Mouse (Mus musculus): Measurements from ENCODE around the gene Patz1. TPM values are rescaled to one million over a fixed set of nuclear protein-coding genes. Genes with fewer than 3 reads are reported as not detected.

Patz1 gene
- polyA plus RNA-seq, 1 experiment from 2014 or later = 44.2 TPM

DNA sequence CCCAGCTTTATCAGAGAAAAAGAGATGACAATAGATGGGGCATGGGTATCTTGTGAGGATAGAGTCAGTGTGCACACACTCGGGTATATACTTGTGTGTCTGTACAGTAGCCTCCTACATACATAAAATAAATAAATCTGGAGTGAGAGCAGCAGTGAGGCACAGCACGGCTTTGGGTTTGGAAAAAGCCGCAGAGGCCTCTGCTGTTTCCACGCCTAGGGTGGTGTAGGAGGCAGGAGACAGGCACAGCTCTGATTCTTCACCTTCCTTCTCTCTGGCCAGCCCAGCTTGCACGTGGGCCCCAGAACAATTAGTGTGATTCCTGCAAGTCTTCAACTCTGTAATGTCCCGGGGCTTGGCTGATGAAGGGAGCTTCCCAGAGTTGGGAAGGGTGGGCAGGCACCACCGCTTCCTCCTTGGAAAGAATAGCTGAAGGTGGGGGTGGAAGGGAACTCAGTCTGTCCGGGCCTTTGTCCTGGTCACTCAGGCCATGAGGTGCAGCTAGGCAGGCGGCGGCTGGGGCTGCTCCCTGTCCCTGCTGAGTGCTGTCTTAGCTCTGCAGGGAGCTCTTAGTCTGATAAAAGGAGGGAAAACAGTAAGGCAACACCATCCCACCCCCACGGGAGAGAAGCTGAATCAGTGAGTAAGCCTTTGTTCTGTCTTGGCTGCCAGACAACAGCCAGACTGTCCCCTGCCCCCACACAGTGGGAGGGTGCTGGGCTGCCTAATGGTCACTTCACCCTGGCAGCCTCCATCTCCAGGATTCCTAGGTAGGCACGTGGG lies 48.7 kb downstream of the Patz1 start:
- no peak overlapping the region for H3K27ac ChIP-seq (ENCODE audit: low read depth, low read length)

DNA sequence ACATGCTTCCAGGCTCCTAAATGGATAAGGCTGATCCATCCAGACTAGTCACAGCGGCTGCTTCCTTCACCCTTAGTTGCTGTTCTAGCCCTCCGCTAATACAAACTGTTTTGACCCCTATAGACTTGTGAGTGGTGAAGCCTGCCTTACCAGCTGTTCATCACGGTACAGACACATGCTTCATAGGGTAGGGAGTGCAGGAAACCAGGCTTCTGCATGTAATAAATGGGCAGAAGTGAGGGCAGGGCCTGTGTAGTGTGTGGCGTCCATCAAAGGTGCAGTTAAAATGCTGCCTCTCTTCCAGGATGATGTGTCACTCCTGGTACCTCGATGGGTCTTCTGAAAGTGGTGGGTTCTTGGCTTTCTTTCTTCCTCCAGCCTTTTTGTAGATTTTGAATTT lies 49.3 kb downstream of the Patz1 start:
- Histone ChIP-seq H3K4me2 (no peak overlapping the region), H3K4me3 (ENCODE audit: low read depth, low read length) (no peak overlapping the region), H3K9ac (ENCODE audit: low read depth, low read length) (no peak overlapping the region), H3K27ac (ENCODE audit: low read depth, low read length) (no peak overlapping the region), H3K27me3 (replicated peaks; ENCODE audit: control insufficient read depth, insufficient read depth, low read length) (no peaks in the 10 kb centered on the region), H3K36me3 (ENCODE audit: control insufficient read depth, insufficient read depth, low read length) (no peaks in the 10 kb centered on the region), H3K9me3 (ENCODE audit: control insufficient read depth, low read length) (no peaks in the 10 kb centered on the region), H3K4me1 (replicated peaks; ENCODE audit: control insufficient read depth, insufficient read depth, low read length) (peaks cover 14% of the 10 kb centered on the region)
- ATAC-seq (replicated peaks; ENCODE audit: low FRiP score) = no peak
- 62% methylated on average over 5 of the region's 5 CpGs for WGBS
- DNase-seq (ENCODE audit: low spot score) = no peak

More for the DNA sequence above, 48.7 kb downstream of the Patz1 start:
- Histone ChIP-seq H3K9me3 (ENCODE audit: control insufficient read depth, low read length) (no peaks in the 10 kb centered on the region), H3K36me3 (ENCODE audit: control insufficient read depth, insufficient read depth, low read length) (no peaks in the 10 kb centered on the region), H3K4me3 (ENCODE audit: low read depth, low read length) (no peak overlapping the region), H3K4me1 (replicated peaks; ENCODE audit: control insufficient read depth, insufficient read depth, low read length) (peaks cover 18% of the 10 kb centered on the region), H3K27me3 (replicated peaks; ENCODE audit: control insufficient read depth, insufficient read depth, low read length) (no peaks in the 10 kb centered on the region), H3K4me2 (no peak overlapping the region), H3K9ac (ENCODE audit: low read depth, low read length) (no peak overlapping the region)
- 28% methylated on average over 12 of the region's 12 CpGs for WGBS
- DNase-seq (ENCODE audit: low spot score) = peak; percentile 45
- ATAC-seq (replicated peaks; ENCODE audit: low FRiP score) = peak; percentile 42; the same call in 1 of the 2 replicates

DNA sequence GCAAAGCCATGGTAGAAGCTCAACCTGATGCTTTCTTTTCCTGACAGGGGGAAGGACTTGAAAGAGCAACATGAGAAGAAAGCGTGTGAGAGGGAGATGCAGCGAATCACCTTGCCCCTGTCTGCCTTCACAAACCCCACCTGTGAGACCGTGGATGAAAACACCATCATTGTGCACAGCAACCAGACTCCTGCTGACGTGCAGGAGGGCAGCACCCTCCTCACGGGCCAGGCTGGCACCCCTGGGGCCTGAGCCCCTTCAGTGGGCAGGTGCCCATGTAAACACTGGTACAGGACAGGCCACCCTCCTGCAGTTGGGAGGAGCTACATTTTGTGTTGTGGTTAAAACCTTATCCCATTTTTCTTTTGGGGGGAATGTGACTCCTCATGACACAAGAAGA lies 52.8 kb downstream of the Patz1 start:
- Histone ChIP-seq H3K27me3 (replicated peaks; ENCODE audit: control insufficient read depth, insufficient read depth, low read length) (no peaks in the 10 kb centered on the region), H3K9ac (ENCODE audit: low read depth, low read length) (no peak overlapping the region), H3K9me3 (ENCODE audit: control insufficient read depth, low read length) (no peaks in the 10 kb centered on the region), H3K4me2 (no peak overlapping the region), H3K36me3 (ENCODE audit: control insufficient read depth, insufficient read depth, low read length) (peaks cover 10% of the 10 kb centered on the region), H3K27ac (ENCODE audit: low read depth, low read length) (no peak overlapping the region), H3K4me3 (ENCODE audit: low read depth, low read length) (no peak overlapping the region), H3K4me1 (replicated peaks; ENCODE audit: control insufficient read depth, insufficient read depth, low read length) (no peaks in the 10 kb centered on the region; the same call in 1 of the 2 replicates)
- WGBS = 76% methylated on average over 5 of the region's 5 CpGs
- DNase-seq (ENCODE audit: low spot score) (no peak), ATAC-seq (replicated peaks; ENCODE audit: low FRiP score) (no peak)

DNA sequence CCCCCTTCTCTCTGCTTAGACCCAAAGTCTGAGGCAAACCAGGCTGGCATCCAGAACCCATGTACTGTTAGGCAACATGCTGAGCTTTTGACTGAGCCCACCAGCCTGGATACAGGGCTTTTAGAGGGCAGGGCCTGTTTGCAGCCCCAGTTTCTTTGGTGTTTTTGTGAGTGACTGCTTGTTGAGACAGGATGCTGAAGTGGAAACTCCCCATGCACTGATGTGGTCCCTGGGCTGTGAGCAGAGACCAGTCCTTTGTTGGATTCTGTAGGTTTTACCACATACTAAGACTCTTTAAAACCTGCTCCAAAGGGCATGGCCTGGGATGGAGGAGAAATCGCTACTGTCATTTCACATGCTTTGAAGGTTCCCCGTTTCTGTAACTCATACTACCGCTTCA lies 56.2 kb downstream of the Patz1 start:
- no peak for DNase-seq (ENCODE audit: low spot score)
- Histone ChIP-seq H3K9ac (ENCODE audit: low read depth, low read length) (no peak overlapping the region; the same call in 1 of the 2 replicates), H3K27ac (ENCODE audit: low read depth, low read length) (no peak overlapping the region), H3K27me3 (replicated peaks; ENCODE audit: control insufficient read depth, insufficient read depth, low read length) (no peaks in the 10 kb centered on the region), H3K4me3 (ENCODE audit: low read depth, low read length) (no peak overlapping the region), H3K4me2 (no peak overlapping the region), H3K36me3 (ENCODE audit: control insufficient read depth, insufficient read depth, low read length) (peaks cover 12% of the 10 kb centered on the region), H3K9me3 (ENCODE audit: control insufficient read depth, low read length) (no peaks in the 10 kb centered on the region), H3K4me1 (replicated peaks; ENCODE audit: control insufficient read depth, insufficient read depth, low read length) (peaks cover 13% of the 10 kb centered on the region)
- WGBS = 81% methylated on average over 3 of the region's 3 CpGs
- no peak for ATAC-seq (replicated peaks; ENCODE audit: low FRiP score)

DNA sequence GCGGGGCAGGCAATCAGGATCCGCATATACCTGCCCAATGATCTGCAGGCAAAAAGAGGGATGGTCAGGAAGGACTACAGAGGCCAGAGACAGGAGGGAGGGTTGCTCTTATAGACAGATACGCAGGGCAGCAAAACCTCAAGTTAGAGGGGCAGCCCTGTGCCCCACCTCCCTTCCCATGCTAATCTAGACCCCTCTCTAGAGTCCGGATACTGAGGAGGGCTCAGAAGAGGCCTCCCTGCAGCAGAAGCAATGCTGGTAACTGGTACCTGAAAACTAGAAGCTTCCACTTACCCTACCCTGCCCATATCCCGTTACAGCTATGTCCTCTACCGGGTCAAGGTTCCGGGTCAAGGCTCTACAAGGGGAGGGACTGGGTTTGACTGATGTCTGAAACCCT lies 57.7 kb downstream of the Patz1 start:
- H3K9me3 ChIP-seq (ENCODE audit: control insufficient read depth, low read length) = no peaks in the 10 kb centered on the region
- H3K4me3 ChIP-seq (ENCODE audit: low read depth, low read length) = no peak overlapping the region
- H3K4me1 ChIP-seq (replicated peaks; ENCODE audit: control insufficient read depth, insufficient read depth, low read length) = peaks cover 13% of the 10 kb centered on the region
- H3K27me3 ChIP-seq (replicated peaks; ENCODE audit: control insufficient read depth, insufficient read depth, low read length) = no peaks in the 10 kb centered on the region
- 84% methylated on average over 7 of the region's 7 CpGs for WGBS
- peaks cover 21% of the 10 kb centered on the region for H3K36me3 ChIP-seq (ENCODE audit: control insufficient read depth, insufficient read depth, low read length)
- ATAC-seq (replicated peaks; ENCODE audit: low FRiP score) = no peak
- H3K9ac ChIP-seq (ENCODE audit: low read depth, low read length) = no peak overlapping the region
- no peak for DNase-seq (ENCODE audit: low spot score)
- H3K27ac ChIP-seq (ENCODE audit: low read depth, low read length) = no peak overlapping the region
- H3K4me2 ChIP-seq = no peak overlapping the region

DNA sequence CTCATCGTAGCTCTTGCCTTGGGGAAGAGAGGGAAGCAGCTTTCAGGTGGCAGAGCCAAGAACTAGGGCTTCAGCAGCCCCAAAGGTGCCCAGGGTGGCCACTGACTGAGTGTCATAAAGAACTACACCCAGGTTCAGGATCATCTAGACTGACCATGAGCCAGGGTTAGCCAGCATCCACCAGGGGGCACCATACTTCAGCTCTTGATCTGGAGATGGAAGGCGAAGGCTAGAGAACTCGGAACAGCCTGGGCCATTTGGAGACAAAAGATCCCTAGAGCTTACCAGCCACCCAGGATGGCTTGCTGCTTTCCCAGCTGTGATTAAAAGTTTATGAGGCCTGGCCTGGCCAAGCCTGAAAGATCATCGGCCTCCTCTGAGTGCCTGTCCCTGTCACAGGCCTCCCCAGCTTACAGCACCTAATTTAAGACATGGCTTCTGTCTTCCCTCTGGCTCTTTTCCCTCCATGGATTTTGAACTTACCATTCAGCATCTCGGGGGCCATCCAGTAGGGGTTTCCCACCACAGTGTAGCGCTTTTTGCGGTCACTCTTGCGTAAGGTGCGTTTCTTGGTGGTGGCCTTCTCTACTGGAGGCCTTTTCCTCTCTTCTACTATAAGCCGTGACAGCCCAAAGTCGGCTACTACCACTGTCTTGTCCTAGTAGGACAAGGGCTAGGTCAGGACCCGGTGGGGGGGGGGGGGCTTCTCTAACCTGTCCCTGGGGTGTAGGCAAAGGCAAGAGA lies 58.6 kb downstream of the Patz1 start:
- H3K9ac ChIP-seq (ENCODE audit: low read depth, low read length) = no peak overlapping the region
- H3K4me3 ChIP-seq (ENCODE audit: low read depth, low read length) = no peak overlapping the region
- H3K27ac ChIP-seq (ENCODE audit: low read depth, low read length) = no peak overlapping the region
- H3K4me1 ChIP-seq (replicated peaks; ENCODE audit: control insufficient read depth, insufficient read depth, low read length) = peaks cover 13% of the 10 kb centered on the region
- peak; percentile 73 for ATAC-seq (replicated peaks; ENCODE audit: low FRiP score)
- no peak overlapping the region for H3K4me2 ChIP-seq
- peaks cover 21% of the 10 kb centered on the region for H3K36me3 ChIP-seq (ENCODE audit: control insufficient read depth, insufficient read depth, low read length)
- no peaks in the 10 kb centered on the region for H3K27me3 ChIP-seq (replicated peaks; ENCODE audit: control insufficient read depth, insufficient read depth, low read length)
- peak; percentile 81 for DNase-seq (ENCODE audit: low spot score)
- no peaks in the 10 kb centered on the region for H3K9me3 ChIP-seq (ENCODE audit: control insufficient read depth, low read length)
- WGBS = 66% methylated on average over 12 of the region's 12 CpGs

DNA sequence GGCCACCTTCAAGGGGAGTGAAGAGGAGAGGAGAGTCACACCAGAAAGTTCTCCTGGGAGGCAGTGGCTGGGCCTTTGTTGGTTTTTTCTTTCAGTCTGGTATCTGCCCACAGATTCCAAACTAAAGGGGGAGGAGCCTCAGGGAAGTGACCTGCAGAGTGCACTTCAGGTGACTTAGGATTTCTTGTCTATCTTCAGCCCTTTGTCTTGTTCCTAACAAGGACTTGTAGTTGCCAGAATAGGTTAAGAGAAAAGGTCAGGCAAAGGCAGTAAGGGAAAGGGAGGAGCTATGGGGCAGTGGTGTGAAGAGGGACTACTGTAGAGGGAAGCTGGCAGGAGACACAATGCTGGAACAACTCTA lies 59.1 kb downstream of the Patz1 start:
- no peak for ATAC-seq (replicated peaks; ENCODE audit: low FRiP score)
- Histone ChIP-seq H3K9ac (ENCODE audit: low read depth, low read length) (no peak overlapping the region), H3K27ac (ENCODE audit: low read depth, low read length) (no peak overlapping the region)

DNA sequence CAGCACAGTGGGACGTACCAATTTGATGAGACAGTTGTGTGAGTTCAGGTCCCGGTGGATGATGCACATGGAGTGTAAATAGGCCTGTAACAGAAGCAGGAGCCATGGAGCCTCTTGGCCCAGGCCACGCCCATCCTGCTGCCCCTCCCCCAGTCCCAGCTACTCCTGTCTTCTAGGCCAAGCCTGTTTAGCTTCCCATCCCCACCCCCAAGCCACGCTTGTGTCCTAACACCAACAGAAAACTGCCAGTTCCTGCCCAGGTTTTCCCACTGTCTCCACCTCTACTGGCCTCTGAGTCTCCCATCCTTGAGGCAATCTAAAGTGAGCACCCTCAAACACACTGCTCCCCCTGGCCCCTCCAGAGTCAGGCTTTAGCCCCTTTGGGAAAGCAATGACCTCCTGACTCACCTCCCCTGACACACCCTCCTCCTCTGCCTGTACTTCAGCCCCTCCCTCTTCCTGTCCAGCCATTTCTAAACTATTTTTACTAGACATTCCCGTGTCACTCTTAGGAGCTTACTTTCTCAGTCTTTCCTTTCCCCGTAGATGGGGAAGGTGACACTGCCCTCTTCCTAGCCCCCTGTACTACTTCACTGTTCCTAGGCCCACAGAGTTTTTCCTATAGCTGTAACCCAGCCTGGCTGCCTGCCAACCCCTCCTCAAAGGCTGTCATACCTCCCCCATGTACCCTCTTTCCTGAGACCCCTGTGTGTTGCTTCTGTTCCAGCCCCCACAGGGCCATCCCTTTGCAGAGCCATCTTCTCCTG lies 60.1 kb downstream of the Patz1 start:
- Histone ChIP-seq H3K4me3 (ENCODE audit: low read depth, low read length) (no peak overlapping the region), H3K27ac (ENCODE audit: low read depth, low read length) (peak overlapping the region; percentile 25; the same call in 1 of the 2 replicates), H3K36me3 (ENCODE audit: control insufficient read depth, insufficient read depth, low read length) (peaks cover 25% of the 10 kb centered on the region), H3K9ac (ENCODE audit: low read depth, low read length) (peak overlapping the region; percentile 37; the same call in 1 of the 2 replicates), H3K27me3 (replicated peaks; ENCODE audit: control insufficient read depth, insufficient read depth, low read length) (no peaks in the 10 kb centered on the region), H3K4me1 (replicated peaks; ENCODE audit: control insufficient read depth, insufficient read depth, low read length) (peaks cover 13% of the 10 kb centered on the region), H3K9me3 (ENCODE audit: control insufficient read depth, low read length) (no peaks in the 10 kb centered on the region), H3K4me2 (no peak overlapping the region)
- no peak for DNase-seq (ENCODE audit: low spot score)
- WGBS = 30% methylated on average over 6 of the region's 6 CpGs
- peak; percentile 42 for ATAC-seq (replicated peaks; ENCODE audit: low FRiP score)

More for the DNA sequence above, 59.1 kb downstream of the Patz1 start:
- H3K27me3 ChIP-seq (replicated peaks; ENCODE audit: control insufficient read depth, insufficient read depth, low read length) = no peaks in the 10 kb centered on the region
- H3K36me3 ChIP-seq (ENCODE audit: control insufficient read depth, insufficient read depth, low read length) = peaks cover 21% of the 10 kb centered on the region
- no peaks in the 10 kb centered on the region for H3K9me3 ChIP-seq (ENCODE audit: control insufficient read depth, low read length)
- H3K4me3 ChIP-seq (ENCODE audit: low read depth, low read length) = no peak overlapping the region
- no peak for DNase-seq (ENCODE audit: low spot score)
- H3K4me1 ChIP-seq (replicated peaks; ENCODE audit: control insufficient read depth, insufficient read depth, low read length) = peaks cover 13% of the 10 kb centered on the region
- H3K4me2 ChIP-seq = no peak overlapping the region
